In the genomic region with DNA sequence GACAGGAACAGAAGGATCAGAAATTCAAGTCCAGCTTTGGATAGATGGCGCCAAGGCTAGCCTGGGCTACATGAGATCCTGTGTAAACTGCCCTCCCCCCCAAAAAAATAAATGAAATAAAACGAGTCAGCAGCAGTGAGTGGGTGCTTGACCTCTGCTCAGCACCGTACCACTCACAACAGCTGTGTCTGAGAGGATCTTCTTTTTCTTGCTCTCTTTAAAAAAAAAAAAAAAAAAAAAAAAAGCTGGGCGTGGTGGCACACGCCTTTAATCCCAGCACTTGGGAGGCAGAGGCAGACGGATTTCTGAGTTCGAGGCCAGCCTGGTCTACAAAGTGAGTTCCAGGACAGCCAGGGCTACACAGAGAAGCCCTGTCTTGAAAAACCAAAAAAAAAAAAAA, we compare ENCODE assay signal across 7 mouse cellular contexts. TPM values are rescaled to one million over a fixed set of nuclear protein-coding genes. Genes with fewer than 3 reads are reported as not detected.
DNase-seq lines count a peak whose midpoint lies in the region; ATAC-seq and TF ChIP-seq lines count a peak whose summit lies in the region.
"Not testable (repeated sequence)": the region's sequence is repeated elsewhere in the genome, so short reads cannot be mapped to it uniquely, and the experiment has no call there.

No protein-coding gene starts in this region.

- 85% methylated on average over 7 of the region's 7 CpGs for WGBS in embryonic facial prominence, embryonic 10.5 days
- WGBS in forebrain, embryonic 14.5 days = 84% methylated on average over 3 of the region's 7 CpGs
- WGBS in heart, embryonic 15.5 days = 83% methylated on average over 6 of the region's 7 CpGs
- 79% methylated on average over 3 of the region's 7 CpGs for WGBS in intestine, postnatal 0 days
- WGBS in liver, embryonic 14.5 days (ENCODE audit: insufficient replicate concordance) = 66% methylated on average over 7 of the region's 7 CpGs
- WGBS in midbrain, embryonic 10.5 days = 87% methylated on average over 7 of the region's 7 CpGs
- 85% methylated on average over 7 of the region's 7 CpGs for WGBS in neural tube, embryonic 12.5 days

- 0 out of 2 replicates have a peak overlapping the region, but pooled peaks have one; percentile 95 for H3K4me3 ChIP-seq in embryonic facial prominence, embryonic 10.5 days
- H3K4me3 ChIP-seq in forebrain, embryonic 14.5 days (ENCODE audit: low read depth, low read length); intestine, postnatal 0 days (ENCODE audit: low read depth, low read length); liver, embryonic 14.5 days (ENCODE audit: insufficient read depth in 1 of 2, low read depth in 2 of 2, low read length in 2 of 2); neural tube, embryonic 12.5 days: not testable (repeated sequence)
- peak overlapping the region; percentile 97; the same call in 1 of the 2 replicates for H3K4me3 ChIP-seq in heart, embryonic 15.5 days
- H3K4me3 ChIP-seq in midbrain, embryonic 10.5 days = peak overlapping the region; percentile 94; the same call in 1 of the 2 replicates

- TF ChIP-seq CTCF in intestine, postnatal 0 days (IDR thresholded peaks at IDR 0.05; ENCODE audit: low read depth); liver, embryonic 14.5 days (IDR thresholded peaks at IDR 0.05; ENCODE audit: low read depth): not testable (repeated sequence)

- H3K36me3 ChIP-seq in embryonic facial prominence, embryonic 10.5 days (replicated peaks) = peaks cover 24% of the 10 kb centered on the region
- peaks cover 19% of the 10 kb centered on the region for H3K36me3 ChIP-seq in forebrain, embryonic 14.5 days (ENCODE audit: control insufficient read depth, insufficient read depth, low read length)
- H3K36me3 ChIP-seq in heart, embryonic 15.5 days = peaks cover 15% of the 10 kb centered on the region
- not testable (repeated sequence) for H3K36me3 ChIP-seq in intestine, postnatal 0 days (ENCODE audit: control insufficient read depth, insufficient read depth)
- peaks cover 21% of the 10 kb centered on the region for H3K36me3 ChIP-seq in liver, embryonic 14.5 days (replicated peaks; ENCODE audit: control insufficient read depth, insufficient read depth, low read depth)
- peaks cover 26% of the 10 kb centered on the region for H3K36me3 ChIP-seq in midbrain, embryonic 10.5 days
- peaks cover 17% of the 10 kb centered on the region for H3K36me3 ChIP-seq in neural tube, embryonic 12.5 days

- not testable (repeated sequence) for H3K9me3 ChIP-seq in embryonic facial prominence, embryonic 10.5 days; forebrain, embryonic 14.5 days (replicated peaks; ENCODE audit: control insufficient read depth, low read length); heart, embryonic 15.5 days (replicated peaks); intestine, postnatal 0 days (ENCODE audit: control insufficient read depth); liver, embryonic 14.5 days (ENCODE audit: control insufficient read depth, low read length); midbrain, embryonic 10.5 days (replicated peaks); neural tube, embryonic 12.5 days

- not testable (repeated sequence) for DNase-seq in embryonic facial prominence, embryonic 10.5 days (ENCODE audit: low spot score); forebrain, embryonic 14.5 days (ENCODE audit: low spot score); liver, embryonic 14.5 days (ENCODE audit: low read depth in 3 of 3, low spot score in 3 of 3); midbrain, embryonic 10.5 days (ENCODE audit: low spot score)

- TF ChIP-seq EP300 in liver, embryonic 14.5 days (IDR thresholded peaks at IDR 0.05; ENCODE audit: low read depth) = not testable (repeated sequence)

- ATAC-seq in forebrain, embryonic 14.5 days; heart, embryonic 15.5 days (replicated peaks; ENCODE audit: insufficient number of reproducible peaks, insufficient read depth, low FRiP score, low read depth); intestine, postnatal 0 days; liver, embryonic 14.5 days (ENCODE audit: insufficient read depth); neural tube, embryonic 12.5 days (ENCODE audit: low FRiP score, low read depth): not testable (repeated sequence)

- 0 out of 2 replicates have a peak overlapping the region, but pooled peaks have one; percentile 58 for H3K9ac ChIP-seq in forebrain, embryonic 14.5 days (ENCODE audit: low read length)
- H3K9ac ChIP-seq in heart, embryonic 15.5 days; intestine, postnatal 0 days (ENCODE audit: low read depth, low read length); liver, embryonic 14.5 days (replicated peaks); neural tube, embryonic 12.5 days: not testable (repeated sequence)

- peaks cover 38% of the 10 kb centered on the region for H3K4me1 ChIP-seq in embryonic facial prominence, embryonic 10.5 days
- H3K4me1 ChIP-seq in forebrain, embryonic 14.5 days (ENCODE audit: control insufficient read depth, insufficient read depth, low read length) = peaks cover 18% of the 10 kb centered on the region
- H3K4me1 ChIP-seq in heart, embryonic 15.5 days (replicated peaks) = peaks cover 26% of the 10 kb centered on the region
- H3K4me1 ChIP-seq in intestine, postnatal 0 days (replicated peaks; ENCODE audit: control insufficient read depth, insufficient read depth, low read length) = not testable (repeated sequence)
- H3K4me1 ChIP-seq in liver, embryonic 14.5 days (replicated peaks; ENCODE audit: control insufficient read depth in 2 of 2, insufficient read depth in 2 of 2, low read length in 1 of 2) = peaks cover 18 to 26% of the 10 kb centered on the region in 2 experiments
- H3K4me1 ChIP-seq in midbrain, embryonic 10.5 days = peaks cover 31% of the 10 kb centered on the region
- H3K4me1 ChIP-seq in neural tube, embryonic 12.5 days = peaks cover 22% of the 10 kb centered on the region

- H3K27me3 ChIP-seq in embryonic facial prominence, embryonic 10.5 days (replicated peaks; ENCODE audit: low read depth, poor library complexity, severe bottlenecking); forebrain, embryonic 14.5 days (replicated peaks; ENCODE audit: control insufficient read depth, insufficient read depth, low read length); heart, embryonic 15.5 days; intestine, postnatal 0 days (replicated peaks; ENCODE audit: control insufficient read depth, insufficient read depth, low read length); liver, embryonic 14.5 days (ENCODE audit: control insufficient read depth, insufficient read depth, low read length); neural tube, embryonic 12.5 days (replicated peaks): not testable (repeated sequence)
- peaks cover 17% of the 10 kb centered on the region for H3K27me3 ChIP-seq in midbrain, embryonic 10.5 days (ENCODE audit: low read depth, poor library complexity, severe bottlenecking)

- H3K4me2 ChIP-seq in forebrain, embryonic 14.5 days (ENCODE audit: low read length) = not testable (repeated sequence)
- peak overlapping the region; percentile 85 for H3K4me2 ChIP-seq in heart, embryonic 15.5 days
- H3K4me2 ChIP-seq in intestine, postnatal 0 days (replicated peaks; ENCODE audit: low read depth) = peak overlapping the region; percentile 91; the same call in 1 of the 2 replicates
- peak overlapping the region; percentile 95 for H3K4me2 ChIP-seq in liver, embryonic 14.5 days (ENCODE audit: low read depth)
- peak overlapping the region; percentile 63; the same call in 1 of the 2 replicates for H3K4me2 ChIP-seq in neural tube, embryonic 12.5 days (replicated peaks)

- not testable (repeated sequence) for H3K27ac ChIP-seq in embryonic facial prominence, embryonic 10.5 days (replicated peaks); forebrain, embryonic 14.5 days (ENCODE audit: low read depth, low read length); heart, embryonic 15.5 days; intestine, postnatal 0 days (ENCODE audit: low read depth, low read length); liver, embryonic 14.5 days; midbrain, embryonic 10.5 days (replicated peaks); neural tube, embryonic 12.5 days

RNA-seq across cellular contexts. Expression of gene Dynll1, which starts 1.4 kb away (rescaled TPM):
- polyA plus RNA-seq in embryonic facial prominence, embryonic 10.5 days (2016; fragmentation: Nextera tagmentation; extraction: Ambion mirVana) = 1,787 and 1,839 TPM in 2 replicates
- polyA plus RNA-seq in forebrain, embryonic 14.5 days (2014; fragmentation: Nextera tagmentation; extraction: Ambion mirVana) = 1,615 and 1,740 TPM in 2 replicates
- polyA plus RNA-seq in heart, embryonic 15.5 days (2015; fragmentation: Nextera tagmentation; extraction: Ambion mirVana) = 1,079 and 1,146 TPM in 2 replicates
- 510 and 539 TPM in 2 replicates for polyA plus RNA-seq in intestine, postnatal 0 days (2015; fragmentation: Nextera tagmentation; extraction: Ambion mirVana)
- 63.0 and 152 TPM in 2 replicates for polyA plus RNA-seq in liver, embryonic 14.5 days (2012; rRNA removed)
- polyA plus RNA-seq in liver, embryonic 14.5 days (2014; fragmentation: Nextera tagmentation; extraction: Ambion mirVana) = 636 and 642 TPM in 2 replicates
- 1,606 and 1,767 TPM in 2 replicates for polyA plus RNA-seq in midbrain, embryonic 10.5 days (2016; fragmentation: Nextera tagmentation; extraction: Ambion mirVana)
- polyA plus RNA-seq in neural tube, embryonic 12.5 days (2016; fragmentation: Nextera tagmentation; extraction: Ambion mirVana) = 1,356 and 1,433 TPM in 2 replicates

RNA-seq across cellular contexts. Expression of gene Coq5, which starts 22.7 kb away (rescaled TPM):
- polyA plus RNA-seq in embryonic facial prominence, embryonic 10.5 days (2016; fragmentation: Nextera tagmentation; extraction: Ambion mirVana) = 52.2 and 55.9 TPM in 2 replicates
- 55.1 and 60.9 TPM in 2 replicates for polyA plus RNA-seq in forebrain, embryonic 14.5 days (2014; fragmentation: Nextera tagmentation; extraction: Ambion mirVana)
- polyA plus RNA-seq in heart, embryonic 15.5 days (2015; fragmentation: Nextera tagmentation; extraction: Ambion mirVana) = 72.3 and 83.3 TPM in 2 replicates
- polyA plus RNA-seq in intestine, postnatal 0 days (2015; fragmentation: Nextera tagmentation; extraction: Ambion mirVana) = 31.3 and 32.4 TPM in 2 replicates
- 8.2 and 10.3 TPM in 2 replicates for polyA plus RNA-seq in liver, embryonic 14.5 days (2012; rRNA removed)
- 28.4 and 28.7 TPM in 2 replicates for polyA plus RNA-seq in liver, embryonic 14.5 days (2014; fragmentation: Nextera tagmentation; extraction: Ambion mirVana)
- 57.3 and 61.1 TPM in 2 replicates for polyA plus RNA-seq in midbrain, embryonic 10.5 days (2016; fragmentation: Nextera tagmentation; extraction: Ambion mirVana)
- polyA plus RNA-seq in neural tube, embryonic 12.5 days (2016; fragmentation: Nextera tagmentation; extraction: Ambion mirVana) = 54.1 and 55.6 TPM in 2 replicates

RNA-seq across cellular contexts. Expression of gene Srsf9, which starts 24.8 kb away (rescaled TPM):
- polyA plus RNA-seq in embryonic facial prominence, embryonic 10.5 days (2016; fragmentation: Nextera tagmentation; extraction: Ambion mirVana) = 391 and 411 TPM in 2 replicates
- 165 and 169 TPM in 2 replicates for polyA plus RNA-seq in forebrain, embryonic 14.5 days (2014; fragmentation: Nextera tagmentation; extraction: Ambion mirVana)
- polyA plus RNA-seq in heart, embryonic 15.5 days (2015; fragmentation: Nextera tagmentation; extraction: Ambion mirVana) = 99.0 and 118 TPM in 2 replicates
- polyA plus RNA-seq in intestine, postnatal 0 days (2015; fragmentation: Nextera tagmentation; extraction: Ambion mirVana) = 105 and 117 TPM in 2 replicates
- 31.8 and 46.2 TPM in 2 replicates for polyA plus RNA-seq in liver, embryonic 14.5 days (2012; rRNA removed)
- polyA plus RNA-seq in liver, embryonic 14.5 days (2014; fragmentation: Nextera tagmentation; extraction: Ambion mirVana) = 81.6 and 93.6 TPM in 2 replicates
- 396 and 421 TPM in 2 replicates for polyA plus RNA-seq in midbrain, embryonic 10.5 days (2016; fragmentation: Nextera tagmentation; extraction: Ambion mirVana)
- polyA plus RNA-seq in neural tube, embryonic 12.5 days (2016; fragmentation: Nextera tagmentation; extraction: Ambion mirVana) = 314 and 343 TPM in 2 replicates

RNA-seq across cellular contexts. Expression of gene Rnf10, which starts 29.5 kb away (rescaled TPM):
- polyA plus RNA-seq in embryonic facial prominence, embryonic 10.5 days (2016; fragmentation: Nextera tagmentation; extraction: Ambion mirVana) = 129 and 138 TPM in 2 replicates
- 64.3 and 75.2 TPM in 2 replicates for polyA plus RNA-seq in forebrain, embryonic 14.5 days (2014; fragmentation: Nextera tagmentation; extraction: Ambion mirVana)
- polyA plus RNA-seq in heart, embryonic 15.5 days (2015; fragmentation: Nextera tagmentation; extraction: Ambion mirVana) = 131 and 156 TPM in 2 replicates
- polyA plus RNA-seq in intestine, postnatal 0 days (2015; fragmentation: Nextera tagmentation; extraction: Ambion mirVana) = 64.9 and 69.1 TPM in 2 replicates
- polyA plus RNA-seq in liver, embryonic 14.5 days (2012; rRNA removed) = 84.1 and 97.0 TPM in 2 replicates
- 60.2 and 68.3 TPM in 2 replicates for polyA plus RNA-seq in liver, embryonic 14.5 days (2014; fragmentation: Nextera tagmentation; extraction: Ambion mirVana)
- 133 and 134 TPM in 2 replicates for polyA plus RNA-seq in midbrain, embryonic 10.5 days (2016; fragmentation: Nextera tagmentation; extraction: Ambion mirVana)
- 230 TPM in 2 replicates for polyA plus RNA-seq in neural tube, embryonic 12.5 days (2016; fragmentation: Nextera tagmentation; extraction: Ambion mirVana)

RNA-seq across cellular contexts. Expression of gene Gatc, which starts 38.8 kb away (rescaled TPM):
- polyA plus RNA-seq in embryonic facial prominence, embryonic 10.5 days (2016; fragmentation: Nextera tagmentation; extraction: Ambion mirVana) = 34.8 and 38.0 TPM in 2 replicates
- 30.1 and 32.9 TPM in 2 replicates for polyA plus RNA-seq in forebrain, embryonic 14.5 days (2014; fragmentation: Nextera tagmentation; extraction: Ambion mirVana)
- 21.5 and 23.7 TPM in 2 replicates for polyA plus RNA-seq in heart, embryonic 15.5 days (2015; fragmentation: Nextera tagmentation; extraction: Ambion mirVana)
- polyA plus RNA-seq in intestine, postnatal 0 days (2015; fragmentation: Nextera tagmentation; extraction: Ambion mirVana) = 12.9 and 15.2 TPM in 2 replicates
- polyA plus RNA-seq in liver, embryonic 14.5 days (2012; rRNA removed) = 11.6 and 12.5 TPM in 2 replicates
- polyA plus RNA-seq in liver, embryonic 14.5 days (2014; fragmentation: Nextera tagmentation; extraction: Ambion mirVana) = 13.6 and 15.4 TPM in 2 replicates
- 36.9 and 41.3 TPM in 2 replicates for polyA plus RNA-seq in midbrain, embryonic 10.5 days (2016; fragmentation: Nextera tagmentation; extraction: Ambion mirVana)
- 31.2 and 35.3 TPM in 2 replicates for polyA plus RNA-seq in neural tube, embryonic 12.5 days (2016; fragmentation: Nextera tagmentation; extraction: Ambion mirVana)
